Mouse (Mus musculus) myocyte (in vitro differentiated cells): Measurements from ENCODE around the gene Gm1043.

Experiments used
- MAX ChIP-seq: IDR thresholded peaks from one replicate; pipeline ENCODE4 v1.6.1; 2011; ENCODE audit warnings: low read depth, mild to moderate bottlenecking, control low read depth
- POLR2A ChIP-seq: IDR thresholded peaks from one replicate; pipeline ENCODE4 v1.6.1; 2011; ENCODE audit warnings: low read depth, mild to moderate bottlenecking, control low read depth, moderate library complexity; ENCODE audit not compliant: insufficient read length
- REST ChIP-seq: IDR thresholded peaks from one replicate; pipeline ENCODE4 v1.6.1; 2011; ENCODE audit warnings: mild to moderate bottlenecking, control low read depth, moderate library complexity; ENCODE audit not compliant: insufficient read depth, insufficient read length
- USF1 ChIP-seq: IDR thresholded peaks from one replicate; pipeline ENCODE4 v1.6.1; 2011; ENCODE audit warnings: low read depth, mild to moderate bottlenecking, control low read depth, moderate library complexity

DNA sequence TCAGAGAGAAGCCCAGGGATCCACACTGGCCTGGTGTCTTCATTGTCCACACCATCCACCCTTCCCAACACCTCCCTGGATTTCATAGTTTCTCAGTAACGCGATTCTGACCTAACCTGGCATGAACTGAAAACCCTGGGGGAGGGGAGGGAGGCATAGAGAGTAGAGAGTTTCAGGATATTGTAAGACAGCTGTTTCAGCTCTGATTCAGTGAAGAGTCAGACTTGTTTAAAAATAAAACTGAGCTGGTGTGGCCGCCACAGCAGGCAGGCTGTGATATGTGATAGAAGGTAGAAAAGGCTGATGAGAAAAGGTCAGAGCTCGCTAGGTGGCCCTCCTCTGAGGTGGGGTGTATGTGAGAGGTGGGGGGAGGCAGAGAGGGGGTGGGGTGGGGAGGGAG, 93.6 kb downstream of the Gm1043 start:
- TF ChIP-seq USF1 (no peak), REST (no peak), POLR2A (no peak), MAX (no peak)
